Mouse (Mus musculus): ENCODE measurements at regions not wholly inside any gene's neighbourhood (a gene's known extent, or its start where the extent isn't known, plus 50 kb on each side); places are given as distances from the start of the nearest gene placed in this dataset.

- no peak for DNase-seq (ENCODE audit: extremely low read depth)
- Histone ChIP-seq H3K36me3 (replicated peaks in 1 of 2; ENCODE audit: control insufficient read depth in 1 of 2, insufficient read depth in 1 of 2, low read length in 1 of 2) (peaks cover 7 to 22% of the 10 kb centered on the region in 2 experiments), H3K9me3 (replicated peaks; ENCODE audit: low read length) (no peaks in the 10 kb centered on the region), H3K4me1 (ENCODE audit: control insufficient read depth in 1 of 2, insufficient read depth in 2 of 2) (peaks cover 0 to 12% of the 10 kb centered on the region in 2 experiments; a peak in 2 of 4 replicates), H3K4me2 (ENCODE audit: insufficient read depth, low read depth, poor library complexity, severe bottlenecking) (no peak overlapping the region), H3K27me3 (replicated peaks) (no peaks in the 10 kb centered on the region), H3K4me3 (replicated peaks in 1 of 3; ENCODE audit: low read depth in 2 of 3, low read length in 2 of 3, poor library complexity in 1 of 3) (no peak overlapping the region), H3K27ac (ENCODE audit: insufficient read depth, low read depth) (no peak overlapping the region), H3K79me2 (replicated peaks; ENCODE audit: control insufficient read depth, extremely low read depth, insufficient read depth, poor library complexity, severe bottlenecking) (no peaks in the 10 kb centered on the region), H3K9ac (ENCODE audit: insufficient read depth, low read depth) (no peak overlapping the region)
- dilution Hi-C loops (cut with MboI; ENCODE audit: extremely low pct_ligation_motif_present, extremely low pct_unique_long_range_greater_than_20kb, low sequenced_read_pairs), result no loop called here
- TF ChIP-seq POLR2AphosphoS2 (IDR thresholded peaks at IDR 0.05; ENCODE audit: low read depth, low read length) (no peak), JUND (conservative IDR thresholded peaks at IDR 0.05; ENCODE audit: low read depth, low read length) (no peak), MAX (IDR thresholded peaks at IDR 0.05; ENCODE audit: low read length) (no peak)
- in situ Hi-C loops (cut with MboI; ENCODE audit: low pct_ligation_motif_present, low pct_unique_long_range_greater_than_20kb, low sequenced_read_pairs), result no loop called here
Observed at GRCm38 (mm10) chr1:137935746-137936145, 239.8 kb downstream of the Ptprc start.

DNA sequence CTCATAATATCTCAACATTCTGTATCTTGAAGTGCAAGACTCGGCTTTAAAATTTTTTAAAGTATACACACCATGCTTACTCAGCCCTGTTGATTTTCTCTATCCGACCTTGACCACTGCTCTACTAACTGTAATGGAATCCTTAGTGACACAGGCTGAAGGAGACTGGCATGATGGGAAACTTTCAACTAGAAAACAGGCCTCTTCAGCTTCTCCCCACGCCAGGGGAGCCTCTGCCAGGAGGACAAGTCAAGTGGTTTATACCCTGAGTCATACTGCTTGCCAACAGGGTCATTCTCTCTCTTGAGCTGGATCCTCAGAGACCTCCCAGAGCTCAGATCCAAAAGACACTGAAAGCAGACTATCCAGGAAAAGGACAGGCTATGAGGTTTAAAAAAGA is 245.7 kb downstream of the Ptprc start:
- H3K9ac ChIP-seq (ENCODE audit: insufficient read depth, low read depth), result no peak overlapping the region
- peaks cover 4 to 32% of the 10 kb centered on the region in 2 experiments; a peak in 3 of 4 replicates for H3K4me1 ChIP-seq (ENCODE audit: control insufficient read depth in 1 of 2, insufficient read depth in 2 of 2)
- in situ Hi-C loops (cut with MboI; ENCODE audit: low pct_ligation_motif_present, low pct_unique_long_range_greater_than_20kb, low sequenced_read_pairs) (no loop called here), dilution Hi-C loops (cut with MboI; ENCODE audit: extremely low pct_ligation_motif_present, extremely low pct_unique_long_range_greater_than_20kb, low sequenced_read_pairs) (no loop called here)
- H3K36me3 ChIP-seq (replicated peaks in 1 of 2; ENCODE audit: control insufficient read depth in 1 of 2, insufficient read depth in 1 of 2, low read length in 1 of 2), result peaks cover 0 to 16% of the 10 kb centered on the region in 2 experiments
- peaks cover 2% of the 10 kb centered on the region for H3K79me2 ChIP-seq (replicated peaks; ENCODE audit: control insufficient read depth, extremely low read depth, insufficient read depth, poor library complexity, severe bottlenecking)
- H3K4me2 ChIP-seq (ENCODE audit: insufficient read depth, low read depth, poor library complexity, severe bottlenecking), result no peak overlapping the region
- no peak for DNase-seq (ENCODE audit: extremely low read depth)
- no peaks in the 10 kb centered on the region for H3K9me3 ChIP-seq (replicated peaks; ENCODE audit: low read length)
- no peaks in the 10 kb centered on the region for H3K27me3 ChIP-seq (replicated peaks)
- H3K4me3 ChIP-seq (replicated peaks in 1 of 3; ENCODE audit: low read depth in 2 of 3, low read length in 2 of 3, poor library complexity in 1 of 3), result no peak overlapping the region
- H3K27ac ChIP-seq (ENCODE audit: insufficient read depth, low read depth), result no peak overlapping the region
- no peak for TF ChIP-seq EP300 (IDR thresholded peaks at IDR 0.05; ENCODE audit: low read length)
- TF ChIP-seq CTCF (conservative IDR thresholded peaks at IDR 0.05 in 1 of 2, IDR thresholded peaks at IDR 0.05 in 1 of 2; ENCODE audit: low read depth in 2 of 2, low read length in 2 of 2), result no peak
- TF ChIP-seq CHD1 (IDR thresholded peaks at IDR 0.05; ENCODE audit: low read depth, low read length), result no peak
- TF ChIP-seq JUN (IDR thresholded peaks at IDR 0.05; ENCODE audit: insufficient read depth, low read depth, low read length), result no peak
- no peak for TF ChIP-seq POLR2A (IDR thresholded peaks at IDR 0.05; ENCODE audit: low read depth, low read length)
- no peak for TF ChIP-seq RAD21 (IDR thresholded peaks at IDR 0.05; ENCODE audit: low read depth, low read length)
- TF ChIP-seq MAZ (IDR thresholded peaks at IDR 0.05; ENCODE audit: low read depth, low read length), result no peak
- no peak for TF ChIP-seq MYC (IDR thresholded peaks at IDR 0.05; ENCODE audit: low read depth, low read length)
- no peak for TF ChIP-seq KAT2A (IDR thresholded peaks at IDR 0.05; ENCODE audit: insufficient replicate concordance, low read length)
- TF ChIP-seq PAX5 (IDR thresholded peaks at IDR 0.05; ENCODE audit: low read length), result no peak
- no peak for TF ChIP-seq MAX (IDR thresholded peaks at IDR 0.05; ENCODE audit: low read length)
- no peak for TF ChIP-seq UBTF (IDR thresholded peaks at IDR 0.05; ENCODE audit: low read depth, low read length)
- no peak for TF ChIP-seq POLR2AphosphoS2 (IDR thresholded peaks at IDR 0.05; ENCODE audit: low read depth, low read length)
- no peak for TF ChIP-seq TBP (conservative IDR thresholded peaks at IDR 0.05; ENCODE audit: low read depth, low read length)
- TF ChIP-seq TCF12 (IDR thresholded peaks at IDR 0.05; ENCODE audit: low read depth, low read length), result no peak
- no peak for TF ChIP-seq USF1 (IDR thresholded peaks at IDR 0.05; ENCODE audit: low read depth, low read length)
- TF ChIP-seq GABPA (IDR thresholded peaks at IDR 0.05; ENCODE audit: insufficient replicate concordance, low read depth, low read length), result no peak
- no peak for TF ChIP-seq USF2 (conservative IDR thresholded peaks at IDR 0.05; ENCODE audit: low read depth, low read length)
- TF ChIP-seq E2F4 (IDR thresholded peaks at IDR 0.05; ENCODE audit: insufficient replicate concordance, low read depth, low read length), result no peak
